Mouse (Mus musculus): ENCODE results near the gene Gm7073. TPM values are rescaled to one million over a fixed set of nuclear protein-coding genes. Genes with fewer than 3 reads are reported as not detected.
A peak's percentile ranks its signal among the peaks of the same experiment; 100 is the strongest.

Gene Gm7073
- not detected for total RNA-seq (2021)
- long read RNA-seq, experiment 1 = 0 reads
- long read RNA-seq, experiment 2 = 0 reads

DNA sequence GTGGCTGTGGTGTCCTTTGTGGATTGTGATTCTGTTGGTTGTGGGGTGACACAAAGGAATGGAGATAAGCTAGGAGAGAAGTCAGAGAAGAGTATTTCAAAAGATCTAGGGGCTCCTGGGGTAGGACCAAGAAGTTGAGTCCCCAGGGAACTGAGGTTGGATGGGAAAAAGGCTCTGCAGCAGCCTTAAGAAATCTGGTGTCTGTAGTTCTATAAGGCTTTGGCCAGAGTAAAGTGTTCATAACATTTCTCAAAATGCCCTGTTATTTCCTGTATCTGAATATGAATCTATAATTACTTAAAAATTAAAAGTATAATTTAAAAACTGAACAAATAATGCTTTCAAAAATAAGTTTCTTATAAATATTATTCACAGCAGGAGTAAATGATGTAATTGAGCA lies at the start of gene Gm7073:
TSS of gene Gm7073 (minus strand) at position 101 of the 400 bp plus-strand sequence.
- no peak for DNase-seq (ENCODE audit: low spot score in 2 of 2)

DNA sequence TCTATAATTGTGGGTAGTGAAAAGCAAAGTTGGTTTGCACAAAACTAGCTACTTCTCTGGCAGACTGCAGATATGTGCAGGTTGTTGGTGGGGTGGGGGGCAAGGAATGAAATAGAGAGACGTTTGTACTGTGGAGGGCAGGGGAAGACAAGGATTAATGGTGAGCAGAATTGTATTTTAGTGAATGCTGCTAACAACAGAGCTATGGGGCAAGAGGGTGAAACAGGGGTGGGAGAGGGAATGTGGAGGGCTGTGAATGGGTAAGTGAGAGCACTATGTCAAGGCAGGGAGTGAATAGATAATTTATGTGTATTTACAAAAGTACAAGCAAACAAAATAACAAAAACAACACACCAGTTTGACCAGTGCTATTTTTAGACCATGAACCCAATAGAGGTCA lies 31.5 kb upstream of the Gm7073 start:
- DNase-seq (ENCODE audit: low spot score in 2 of 2) = no peak

DNA sequence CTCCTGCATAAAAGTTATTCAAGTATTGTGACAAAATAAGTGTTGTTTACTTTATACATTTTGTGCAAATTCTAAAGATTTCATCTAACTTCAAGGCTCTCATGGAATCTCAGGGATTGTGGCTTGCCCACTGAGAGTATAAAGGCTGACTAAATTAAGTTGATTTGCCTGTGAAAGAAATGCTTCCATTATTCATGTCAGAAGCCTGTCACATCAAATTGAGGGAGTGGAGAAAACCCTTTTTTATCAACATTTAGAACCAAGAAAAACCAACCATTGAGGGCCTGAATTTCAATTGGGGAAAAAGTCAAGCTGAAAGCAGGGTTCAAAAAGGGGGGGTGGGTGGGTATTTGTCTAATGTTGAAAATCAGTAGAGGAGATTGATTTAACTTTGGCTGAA lies 30.0 kb upstream of the Gm7073 start:
- no peak for DNase-seq (ENCODE audit: low spot score in 2 of 2)

DNA sequence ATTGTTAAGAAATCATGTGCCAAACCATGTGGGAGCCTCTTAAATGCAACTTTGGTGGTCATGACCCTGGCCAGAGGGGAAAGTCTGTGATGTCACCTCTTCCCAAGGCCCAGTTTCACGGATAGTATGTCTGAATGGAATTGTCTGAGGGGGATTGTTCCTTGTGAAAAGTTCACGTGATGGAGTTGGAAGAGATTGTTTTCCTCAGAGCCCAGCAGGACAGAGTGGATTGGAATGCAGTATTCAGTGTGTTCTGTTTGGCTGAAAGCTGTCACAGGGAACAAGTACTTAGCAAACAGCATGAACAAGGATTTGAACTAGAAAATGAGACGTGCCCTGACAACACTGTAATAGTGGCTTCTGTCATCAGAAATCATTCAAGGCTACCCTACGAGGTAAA lies 16.2 kb upstream of the Gm7073 start:
- no peak for DNase-seq (ENCODE audit: low spot score in 2 of 2)

DNA sequence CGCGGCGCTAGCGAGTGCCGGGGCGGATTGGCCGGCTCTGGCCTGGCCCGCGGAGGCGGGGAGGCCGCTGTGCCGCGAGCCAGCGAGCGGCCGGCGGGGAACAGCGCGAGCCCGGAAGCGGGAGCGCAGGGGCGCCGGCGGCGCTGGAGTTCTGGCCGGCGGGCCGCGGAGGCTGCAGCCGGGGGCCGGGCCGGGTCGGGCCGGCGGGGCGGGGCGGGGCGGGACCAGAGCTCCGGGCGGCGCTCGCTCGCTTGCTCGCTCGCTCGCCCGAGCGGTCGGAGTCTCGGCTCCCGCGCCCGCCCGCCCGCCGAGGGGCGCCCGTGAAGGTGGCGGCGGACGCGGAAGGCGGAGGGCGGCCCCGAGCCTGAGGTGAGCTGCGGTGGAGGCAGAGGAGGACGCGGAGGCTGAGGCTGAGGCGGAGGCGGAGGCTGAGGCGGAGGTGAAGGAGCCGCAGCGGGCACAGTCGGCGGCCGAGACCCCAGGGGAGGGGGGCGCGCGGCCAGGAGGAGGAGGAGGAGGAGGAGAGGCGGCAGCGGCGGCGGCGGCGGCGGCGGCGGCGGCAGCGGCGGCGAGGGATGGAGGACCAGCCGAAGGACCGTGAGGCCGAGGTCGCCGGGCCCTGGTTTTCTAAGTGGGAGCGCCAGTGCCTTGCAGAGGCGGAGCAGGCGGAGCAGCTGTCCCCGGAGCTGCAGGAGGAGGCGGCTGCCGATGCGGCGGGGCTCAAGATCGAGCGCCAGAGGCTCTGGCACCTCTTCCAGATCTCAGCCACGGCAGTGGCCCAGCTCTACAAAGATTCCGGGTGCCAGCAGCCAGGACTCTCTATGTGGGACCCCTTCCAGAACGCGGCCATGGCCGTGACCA lies 8.6 kb upstream of the Gm7073 start:
- peak; percentile 27 to 32 for DNase-seq (ENCODE audit: low spot score in 2 of 2)

DNA sequence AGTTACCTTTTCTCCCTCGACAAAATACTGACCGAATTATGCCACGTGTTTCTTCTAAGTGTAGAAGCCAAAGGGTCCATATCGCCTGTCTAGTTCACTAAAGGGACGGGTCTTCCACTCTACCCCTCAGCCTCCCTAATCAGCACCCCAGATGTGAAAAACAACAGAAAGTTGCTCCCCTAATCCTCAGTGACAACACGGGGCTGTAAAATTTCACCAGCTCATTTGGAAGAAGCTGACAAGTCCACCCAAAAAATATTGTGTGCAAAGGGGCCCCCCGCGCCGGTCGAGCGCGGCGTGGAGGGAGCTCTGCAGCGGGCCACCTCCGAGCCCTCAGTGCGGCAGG lies 8.0 kb upstream of the Gm7073 start:
- no peak for DNase-seq (ENCODE audit: low spot score in 2 of 2)

DNA sequence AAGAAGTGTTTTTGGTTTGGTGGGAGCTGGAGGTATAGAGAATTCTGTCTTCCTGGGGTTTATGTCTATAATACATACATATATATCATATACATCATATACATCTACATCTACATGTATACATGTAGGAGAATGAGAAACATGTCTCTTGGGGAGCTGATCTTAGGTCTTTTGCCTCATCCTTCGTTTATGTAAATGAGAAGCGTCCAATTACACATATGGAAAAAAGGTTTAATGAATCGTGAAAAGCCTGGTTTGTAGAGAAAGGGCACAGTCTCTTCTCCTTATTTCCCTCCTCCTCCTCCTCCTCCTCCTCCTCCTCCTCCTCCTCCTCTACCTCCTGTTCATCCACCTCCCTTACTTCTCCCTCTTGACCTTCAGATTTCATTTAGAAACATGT lies 6.9 kb upstream of the Gm7073 start:
- DNase-seq (ENCODE audit: low spot score in 2 of 2) = no peak

DNA sequence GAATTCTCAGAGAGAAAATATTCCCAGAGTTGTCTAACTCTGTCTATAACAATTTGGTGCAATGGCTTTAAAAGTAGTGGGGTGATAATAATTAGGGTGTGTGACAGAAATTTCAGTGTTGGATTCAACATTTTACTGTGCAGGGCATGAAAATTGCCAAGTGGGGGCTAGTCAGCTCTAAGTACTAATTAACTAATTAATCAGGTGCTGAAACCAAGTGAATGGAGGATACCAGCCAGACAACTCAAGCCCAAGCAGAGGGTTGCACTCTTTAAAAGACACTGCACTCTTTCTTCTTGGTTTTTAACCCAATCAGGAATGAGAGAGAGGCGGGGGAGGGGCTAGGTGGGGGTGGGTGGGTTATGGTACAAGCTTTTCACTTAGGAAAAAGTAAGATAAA lies 6.4 kb upstream of the Gm7073 start:
- no peak for DNase-seq (ENCODE audit: low spot score in 2 of 2)

DNA sequence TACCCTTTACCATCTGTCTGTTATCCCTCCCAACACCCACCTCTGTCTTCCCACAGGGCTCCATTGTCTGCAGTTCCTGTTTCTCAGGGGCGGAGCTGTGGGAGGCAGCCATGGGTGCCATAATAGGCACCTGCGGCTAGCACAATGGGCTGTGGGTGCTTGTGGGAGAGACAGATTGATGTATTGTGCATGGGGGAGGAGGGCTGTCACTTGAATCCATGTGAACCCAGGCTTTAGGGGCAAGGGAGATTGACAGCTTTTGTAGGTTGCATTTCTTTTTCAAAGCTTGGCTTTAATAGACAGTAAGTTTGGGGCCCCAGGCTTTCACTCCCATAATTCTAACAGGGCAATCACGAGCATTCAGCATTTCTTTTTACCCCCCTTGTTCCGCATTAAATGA lies 5.0 kb upstream of the Gm7073 start:
- no peak for DNase-seq (ENCODE audit: low spot score in 2 of 2)

DNA sequence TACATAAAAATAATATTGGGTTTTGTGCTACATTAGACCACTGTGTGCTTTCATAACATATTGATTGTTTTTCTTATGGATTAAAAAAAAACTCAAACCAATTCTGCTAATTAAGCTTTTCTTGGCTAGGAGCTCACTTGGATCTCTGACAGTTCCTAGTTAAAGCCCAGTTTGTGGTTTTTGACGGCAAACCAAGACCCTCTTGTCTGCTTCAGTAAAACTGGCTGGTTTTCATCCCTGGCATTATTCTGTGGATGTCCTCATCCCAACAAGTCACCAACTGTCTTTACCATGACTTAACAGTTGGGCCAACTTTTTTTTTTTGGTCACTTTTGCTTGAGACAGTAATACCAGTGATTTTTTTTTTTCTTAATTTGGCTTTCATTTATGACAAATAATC lies 3.9 kb upstream of the Gm7073 start:
- DNase-seq (ENCODE audit: low spot score in 2 of 2) = no peak

DNA sequence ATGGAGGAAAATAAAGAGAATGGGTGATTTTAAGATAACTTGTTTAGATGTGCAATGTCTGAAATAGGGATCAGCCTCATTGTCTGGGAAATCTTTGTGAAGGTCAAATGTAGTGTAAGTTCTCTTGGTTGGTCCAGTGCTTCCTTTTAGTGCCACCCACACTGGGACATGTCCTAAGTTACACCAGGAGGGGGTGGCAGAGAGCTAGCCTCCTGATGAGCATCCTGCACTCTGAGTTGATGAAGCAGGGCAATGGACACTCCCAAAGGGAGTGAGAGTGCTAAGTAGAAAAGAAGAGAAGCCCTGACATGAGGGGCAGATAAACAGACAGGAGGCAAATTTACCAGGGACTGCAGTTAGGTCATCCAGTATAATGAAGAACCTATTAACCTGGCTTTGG lies 35.1 kb downstream of the Gm7073 start:
- peak; percentile 2 to 21 for DNase-seq (ENCODE audit: low spot score in 2 of 2)

DNA sequence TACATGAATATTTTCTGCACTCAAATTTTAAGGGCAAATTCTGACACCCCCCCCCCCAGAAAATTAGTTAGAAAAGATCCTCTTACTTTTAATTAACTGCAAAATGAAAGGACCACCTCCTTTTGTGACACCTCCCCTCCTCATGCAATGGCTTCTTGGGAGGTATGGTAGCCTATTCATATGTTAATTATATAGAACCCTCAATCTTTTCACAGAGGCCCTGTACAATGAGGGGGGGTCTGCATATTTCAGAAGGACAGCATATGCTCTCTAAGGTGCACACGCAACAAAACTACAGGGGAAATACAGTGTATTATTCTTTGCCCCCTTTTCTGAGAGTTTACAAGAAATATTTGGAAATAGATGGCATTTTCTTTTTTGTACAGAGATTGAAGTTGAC lies 41.3 kb downstream of the Gm7073 start:
- DNase-seq (ENCODE audit: low spot score in 2 of 2) = no peak

DNA sequence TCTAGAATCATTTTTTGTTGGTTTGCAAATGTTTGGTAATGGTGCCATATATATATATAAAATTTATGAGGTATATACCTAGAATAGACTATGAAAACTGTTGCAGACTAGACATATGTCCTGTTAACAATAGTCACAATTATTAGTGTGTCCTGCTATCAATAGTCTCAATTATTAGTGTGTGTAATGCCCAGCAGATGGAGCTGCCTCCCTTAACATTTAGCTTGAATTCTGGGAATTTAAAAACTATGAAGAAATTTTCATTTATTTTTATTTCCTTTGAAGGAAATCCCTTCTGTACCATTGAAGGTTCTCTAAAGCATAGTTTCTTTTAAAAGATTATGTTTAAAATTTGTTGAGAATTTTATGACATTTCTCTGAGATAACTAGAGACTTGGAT lies 43.7 kb downstream of the Gm7073 start:
- DNase-seq (ENCODE audit: low spot score in 2 of 2) = no peak

DNA sequence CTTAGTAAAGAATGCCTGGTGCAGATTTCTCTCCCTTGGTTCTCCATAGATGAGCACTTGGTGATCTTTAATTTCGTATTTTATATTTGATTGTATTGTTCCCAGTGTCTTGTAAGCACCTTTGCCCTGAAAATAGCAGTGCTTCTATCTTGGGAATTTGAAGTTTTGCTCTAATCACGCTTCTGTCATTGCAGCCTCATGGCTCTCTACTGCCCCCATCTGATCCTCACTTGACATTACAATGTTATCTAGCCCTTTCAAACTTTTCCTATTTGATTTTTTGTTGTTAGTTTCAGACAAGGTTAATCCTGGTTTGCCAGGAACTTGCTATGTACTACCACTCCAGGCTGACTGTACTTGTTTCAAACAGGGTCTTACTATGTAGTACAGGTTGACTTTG lies 75.3 kb downstream of the Gm7073 start:
- DNase-seq (ENCODE audit: low spot score in 2 of 2) = no peak

DNA sequence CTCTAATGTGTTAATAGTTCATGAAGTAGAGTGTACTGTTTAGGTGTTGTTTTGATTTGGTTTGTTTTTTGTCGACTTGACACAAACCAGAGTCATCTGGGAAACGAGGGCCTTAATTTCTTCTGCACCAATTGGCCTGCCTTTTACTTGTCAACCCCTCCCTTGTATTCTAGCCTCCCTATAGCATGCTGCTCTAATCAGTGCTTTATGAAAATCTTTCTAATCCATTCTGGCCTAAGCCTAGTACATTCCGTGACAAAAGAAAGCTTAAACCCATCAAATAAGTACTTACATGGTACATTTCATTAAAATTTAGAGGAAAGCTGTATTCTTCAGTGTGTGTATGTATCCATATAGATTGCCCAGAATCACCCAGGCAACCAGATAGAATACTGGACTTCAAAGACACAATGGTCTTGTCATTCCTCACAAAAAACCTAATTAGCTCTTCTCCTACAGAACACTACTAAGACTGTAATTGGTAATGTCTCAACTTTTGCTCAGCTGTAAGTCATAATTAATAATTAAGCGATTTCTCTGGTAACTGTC lies 124.4 kb downstream of the Gm7073 start:
- DNase-seq (ENCODE audit: low spot score in 2 of 2) = no peak

DNA sequence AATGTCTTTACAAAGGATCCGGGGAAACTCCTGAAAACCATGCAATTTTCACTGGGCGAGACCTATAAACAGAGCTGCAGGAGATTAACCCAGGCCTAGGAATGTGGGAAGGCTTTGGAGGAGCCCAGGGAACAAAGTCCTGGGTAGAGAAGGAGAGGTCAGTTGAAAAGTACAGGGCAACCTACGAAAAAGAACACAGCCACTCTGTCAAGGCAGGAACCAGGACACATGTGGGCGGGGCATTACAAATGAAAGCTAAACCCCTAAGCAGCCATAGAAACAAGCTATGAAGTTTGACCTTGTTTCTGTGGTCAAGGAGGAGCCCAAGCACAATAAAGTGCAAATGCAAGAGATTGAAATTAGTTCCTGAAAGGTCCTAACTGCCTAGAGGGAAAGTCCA lies 133.4 kb downstream of the Gm7073 start:
- no peak for DNase-seq (ENCODE audit: low spot score in 2 of 2)

DNA sequence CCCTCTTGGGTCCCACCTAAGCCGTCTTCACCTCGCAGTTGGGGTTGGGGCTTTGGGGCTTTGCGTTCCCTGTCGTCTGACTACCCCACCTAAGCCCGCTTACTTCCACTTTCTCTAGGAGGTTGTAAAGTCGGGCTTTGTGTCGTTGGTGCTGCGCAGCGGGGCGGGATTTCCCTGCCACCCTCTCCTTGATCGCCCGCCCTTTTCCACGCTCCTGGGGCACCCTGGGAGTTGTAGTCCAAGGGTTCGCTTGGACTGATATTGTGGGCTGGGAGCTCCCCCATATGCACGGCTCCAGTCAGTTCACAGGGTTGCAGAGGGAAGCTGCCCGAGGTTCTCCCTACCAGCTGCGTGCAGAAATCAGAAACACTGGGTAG lies 134.4 kb downstream of the Gm7073 start:
- DNase-seq (ENCODE audit: low spot score in 2 of 2) = peak; percentile 71 to 74

DNA sequence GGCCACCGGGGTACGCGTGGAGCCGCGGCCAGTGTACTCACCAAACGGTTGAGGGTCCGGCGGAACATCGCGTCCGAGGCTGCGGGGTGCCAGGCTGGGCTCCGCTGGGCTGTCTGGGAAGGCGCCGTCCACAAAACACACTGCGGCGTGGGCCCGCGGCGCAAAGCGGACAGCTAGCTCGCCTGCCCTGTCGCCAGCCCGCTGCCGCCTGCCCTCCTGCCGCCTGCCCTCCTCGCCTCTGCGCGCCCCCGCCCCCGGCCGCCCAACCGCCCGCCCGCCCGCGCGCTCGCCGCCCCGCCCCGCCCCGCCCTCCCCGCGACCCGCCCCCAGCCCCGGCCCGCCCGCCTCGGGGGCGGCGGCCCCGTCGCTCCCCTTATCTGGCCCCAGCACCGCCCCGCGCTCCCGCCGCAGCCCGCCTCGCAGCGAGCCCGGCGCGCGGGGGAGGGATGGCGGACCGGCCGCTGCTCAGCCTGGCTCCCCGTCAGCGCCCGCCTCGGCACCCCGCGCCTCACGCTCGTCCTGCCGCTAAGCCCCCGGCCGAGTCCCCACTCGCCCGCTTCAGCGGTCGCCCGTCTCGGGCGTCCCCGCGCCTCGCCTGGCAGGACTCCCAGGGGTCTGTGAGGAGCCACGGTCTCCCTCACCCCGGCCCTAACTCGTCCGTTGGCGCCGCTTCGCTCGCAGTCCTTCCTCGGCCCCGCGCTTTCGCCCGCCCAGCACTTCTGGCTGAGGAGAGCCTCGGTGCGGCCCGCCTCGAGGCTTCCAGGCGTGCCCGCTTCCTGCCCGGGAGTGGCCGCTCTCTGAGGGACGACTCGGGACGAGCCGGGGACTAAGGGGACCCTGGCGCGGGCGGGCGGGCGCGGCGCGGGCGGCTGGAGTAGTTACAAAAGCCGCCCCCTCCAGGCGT lies 135.0 kb downstream of the Gm7073 start:
- peak; percentile 68 to 73 for DNase-seq (ENCODE audit: low spot score in 2 of 2)

DNA sequence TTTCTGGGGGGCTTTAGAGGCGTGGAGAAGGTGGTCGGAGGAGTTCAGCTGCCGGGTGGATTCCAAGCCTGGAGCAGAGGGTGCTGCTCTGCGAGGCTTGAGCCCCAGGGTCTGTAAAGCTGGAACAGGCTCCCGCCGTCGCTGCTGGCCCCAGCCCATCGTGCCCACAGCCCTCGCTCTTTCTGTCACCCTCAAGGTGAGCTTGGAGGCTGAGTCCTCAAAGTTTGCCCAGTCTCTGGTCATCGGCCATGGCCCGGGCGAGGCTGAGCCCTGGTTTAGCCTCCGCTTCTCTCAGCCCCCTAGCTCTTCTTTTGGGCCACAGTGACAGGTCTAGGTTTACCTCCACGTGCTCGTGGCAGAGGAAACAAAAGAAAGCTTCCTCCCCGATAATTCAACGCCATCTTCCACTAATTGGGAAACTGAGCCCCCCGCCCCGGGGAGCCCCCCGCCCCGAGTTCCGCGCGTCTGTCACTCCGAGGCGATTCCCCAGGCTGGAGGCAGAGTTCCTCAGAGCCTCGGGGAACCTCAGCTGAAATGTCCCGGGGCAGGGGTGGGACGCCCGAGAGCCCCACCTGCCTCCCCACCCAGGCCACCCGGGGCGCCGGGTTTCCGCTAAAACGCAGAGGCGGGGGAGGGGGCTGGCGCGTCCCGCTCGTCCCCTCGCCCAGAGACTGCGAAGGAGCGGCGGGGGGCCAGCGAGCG lies 135.8 kb downstream of the Gm7073 start:
- DNase-seq (ENCODE audit: low spot score in 2 of 2) = peak in 1 of 2 experiments; percentile 20

DNA sequence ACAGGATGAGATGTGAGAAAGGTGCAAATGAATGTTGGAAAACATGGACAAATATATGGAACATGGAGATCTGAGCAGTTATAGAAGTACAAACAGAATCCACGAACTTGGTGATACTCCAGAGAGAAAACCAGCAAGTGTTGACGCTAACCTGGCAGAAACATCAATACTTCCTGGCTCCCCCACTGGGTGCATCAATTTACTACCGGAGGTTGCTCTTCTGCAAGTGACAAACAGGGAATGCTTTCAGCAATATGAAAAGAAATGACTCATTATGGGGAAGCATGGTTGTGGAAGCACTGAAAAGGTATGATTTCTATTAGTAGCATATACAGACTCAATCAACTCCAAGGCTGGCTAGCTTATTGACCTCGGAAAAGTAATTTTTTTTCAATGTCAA lies 144.8 kb downstream of the Gm7073 start:
- DNase-seq (ENCODE audit: low spot score in 2 of 2) = no peak

DNA sequence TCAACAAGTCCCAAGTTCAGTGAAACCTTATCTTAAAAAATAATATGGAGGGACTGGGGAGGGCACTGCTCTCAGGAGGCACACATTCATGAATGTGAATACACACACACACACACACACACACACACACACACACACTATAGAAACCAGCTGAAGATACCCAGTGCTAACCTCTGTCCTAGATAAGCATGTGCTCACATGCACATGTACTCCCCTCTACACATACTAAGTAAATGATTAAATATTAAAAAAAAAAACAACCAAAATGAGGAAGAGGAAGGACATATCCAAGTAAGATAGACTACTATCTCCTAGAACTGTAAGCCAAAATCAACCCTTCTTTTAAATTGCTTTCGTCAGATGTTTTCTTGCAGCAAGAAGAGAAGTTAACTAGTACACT lies 152.2 kb downstream of the Gm7073 start:
- DNase-seq (ENCODE audit: low spot score in 2 of 2) = no peak
